Mouse (Mus musculus) embryonic facial prominence, embryonic 15.5 days (tissue): ENCODE measurements around the gene Atxn1. TPM values are rescaled to one million over a fixed set of nuclear protein-coding genes. Genes with fewer than 3 reads are reported as not detected.

ENCODE experiments used
- ATAC-seq: fragments of 200-750 bp; cut with Nextera tagmentation; 2 replicates; pipeline ENCODE4 v1.8.0; 2017; ENCODE audit warnings: low read depth, moderate TSS enrichment; ENCODE audit not compliant: insufficient number of reproducible peaks, low FRiP score, low TSS enrichment
- H3K27ac ChIP-seq: fragments of 300-500 bp; sonication (generic); replicated peaks from 2 replicates; pipeline ENCODE4 v1.5.1; 2015; ENCODE audit warnings: mild to moderate bottlenecking, inconsistent platforms
- H3K27me3 ChIP-seq: fragments of 300-500 bp; sonication (generic); 2 replicates; pipeline ENCODE4 v1.6.1; 2015; ENCODE audit warnings: inconsistent platforms
- H3K36me3 ChIP-seq: fragments of 300-500 bp; sonication (generic); 2 replicates; pipeline ENCODE4 v1.6.1; 2015; ENCODE audit warnings: mild to moderate bottlenecking, inconsistent platforms
- H3K4me1 ChIP-seq: fragments of 300-500 bp; sonication (generic); 2 replicates; pipeline ENCODE4 v1.6.1; 2015; ENCODE audit warnings: inconsistent platforms
- H3K4me2 ChIP-seq: fragments of 300-500 bp; sonication (generic); replicated peaks from 2 replicates; pipeline ENCODE4 v1.6.1; 2015; ENCODE audit warnings: mild to moderate bottlenecking, inconsistent platforms
- H3K4me3 ChIP-seq: fragments of 300-500 bp; sonication (generic); replicated peaks from 2 replicates; pipeline ENCODE4 v1.5.1; 2015; ENCODE audit warnings: mild to moderate bottlenecking, inconsistent platforms
- H3K9ac ChIP-seq: fragments of 300-500 bp; sonication (generic); 2 replicates; pipeline ENCODE4 v1.6.1; 2015; ENCODE audit warnings: inconsistent platforms
- H3K9me3 ChIP-seq: fragments of 300-500 bp; sonication (generic); replicated peaks from 2 replicates; pipeline ENCODE4 v1.6.1; 2016; ENCODE audit warnings: inconsistent platforms
- WGBS: fragments of 180-500 bp; shearing (Covaris S2); methylation state at CpG from one replicate; pipeline ENCODE4 v1.1.7; 2015; 5-methylcytosine and 5-hydroxymethylcytosine counted together
- polyA plus RNA-seq: library from polyadenylated mRNA; unstranded; fragments of >200 nt; fragmentation: Nextera tagmentation; extraction: Ambion mirVana; gene quantifications from 2 replicates; pipeline ENCODE4 v1.2.1, GENCODE M21; 2015

The Atxn1 gene
- polyA plus RNA-seq, 1 experiment from 2014 or later = 7.2 TPM

DNA sequence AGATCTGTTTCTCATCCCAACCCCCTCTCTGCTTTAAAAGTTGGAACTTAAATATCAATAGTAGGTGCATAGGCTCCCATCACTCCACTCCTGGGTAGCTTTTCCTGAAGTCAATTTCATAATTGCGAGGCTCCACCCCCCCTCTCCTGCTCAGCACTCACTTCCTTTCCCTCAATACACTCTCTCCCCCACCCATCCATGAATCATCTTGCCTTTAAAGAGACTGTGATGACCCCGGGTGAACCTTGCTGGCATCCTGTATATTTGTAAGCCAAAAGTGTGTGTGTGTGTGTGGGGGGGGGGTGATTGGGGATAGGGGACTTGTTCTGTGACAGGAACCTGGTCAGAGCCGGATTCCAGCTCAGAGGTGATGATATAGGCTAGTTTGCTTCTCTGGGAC lies 9.8 kb upstream of the Atxn1 start:
- 56% methylated on average over 3 of the region's 3 CpGs for WGBS
- Histone ChIP-seq H3K4me2 (no peak overlapping the region), H3K36me3 (no peaks in the 10 kb centered on the region), H3K27me3 (no peaks in the 10 kb centered on the region), H3K4me3 (no peak overlapping the region), H3K9ac (no peak overlapping the region), H3K27ac (no peak overlapping the region), H3K9me3 (no peaks in the 10 kb centered on the region), H3K4me1 (peaks cover 8% of the 10 kb centered on the region; the same call in 1 of the 2 replicates)
- ATAC-seq = no peak

DNA sequence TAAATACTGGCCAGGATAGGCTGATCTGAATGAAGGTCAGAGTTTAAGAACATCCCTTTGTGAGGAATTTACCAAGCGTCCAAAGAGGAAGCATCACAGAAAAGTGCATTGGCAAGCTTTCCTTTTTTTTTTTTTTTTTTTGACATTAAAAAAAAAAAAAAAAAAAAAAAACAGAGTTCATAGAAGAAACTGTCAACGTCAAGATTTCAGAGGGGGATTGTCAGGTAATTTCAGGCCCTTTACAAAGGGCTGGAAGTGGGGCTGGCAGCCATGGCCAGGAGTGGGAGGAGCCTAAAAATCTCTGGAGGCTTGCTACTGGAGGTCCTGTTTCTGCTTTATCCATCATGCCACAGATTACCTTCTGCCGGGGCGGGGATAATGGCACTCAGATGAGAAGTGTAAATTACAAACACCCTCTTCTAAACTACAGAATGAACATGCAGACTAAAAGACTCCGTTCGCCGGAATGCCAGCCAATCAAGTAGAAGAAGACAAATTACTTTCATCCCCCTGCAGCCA lies 9.2 kb upstream of the Atxn1 start:
- H3K27ac ChIP-seq = no peak overlapping the region
- no peak overlapping the region for H3K4me2 ChIP-seq
- H3K4me1 ChIP-seq = peaks cover 8% of the 10 kb centered on the region; the same call in 1 of the 2 replicates
- WGBS = 17% methylated on average over 7 of the region's 7 CpGs
- H3K4me3 ChIP-seq = no peak overlapping the region
- no peaks in the 10 kb centered on the region for H3K27me3 ChIP-seq
- H3K9ac ChIP-seq = no peak overlapping the region
- no peak for ATAC-seq
- no peaks in the 10 kb centered on the region for H3K36me3 ChIP-seq
- no peaks in the 10 kb centered on the region for H3K9me3 ChIP-seq

DNA sequence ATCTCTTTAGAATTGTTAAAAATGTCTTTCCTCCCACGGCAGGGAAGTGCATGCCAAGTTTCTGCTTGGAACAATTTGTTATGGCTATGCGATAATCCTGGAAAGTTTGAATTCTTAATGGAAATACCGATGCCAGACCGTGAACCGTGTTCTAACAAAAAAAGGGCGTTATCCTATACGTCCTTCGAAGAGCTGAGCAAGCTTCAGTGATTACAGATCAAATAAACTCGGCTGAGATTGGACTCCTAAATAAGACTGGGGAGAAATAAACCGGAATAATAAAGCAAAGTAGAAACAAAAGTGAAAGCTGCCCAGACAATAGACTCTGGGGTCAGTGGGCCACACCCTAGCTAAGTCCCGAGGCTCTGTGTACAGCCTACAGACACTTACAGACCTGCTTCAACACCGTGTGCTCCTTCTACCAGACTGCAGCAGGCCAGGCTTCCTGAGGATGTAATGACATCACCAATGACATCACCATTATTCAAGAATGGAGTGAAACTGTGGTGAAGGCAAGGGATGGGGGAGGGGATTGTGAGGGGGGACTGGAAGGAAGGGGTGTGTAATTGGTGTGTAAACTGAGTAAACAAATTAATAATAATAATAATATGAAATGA lies 6.2 kb upstream of the Atxn1 start:
- Histone ChIP-seq H3K4me1 (peaks cover 15% of the 10 kb centered on the region), H3K9me3 (no peaks in the 10 kb centered on the region), H3K4me2 (no peak overlapping the region), H3K27me3 (no peaks in the 10 kb centered on the region), H3K9ac (no peak overlapping the region), H3K4me3 (no peak overlapping the region), H3K27ac (no peak overlapping the region), H3K36me3 (no peaks in the 10 kb centered on the region)
- whole genome bisulfite sequencing = 35% methylated on average over 12 of the region's 12 CpGs
- ATAC-seq = no peak

DNA sequence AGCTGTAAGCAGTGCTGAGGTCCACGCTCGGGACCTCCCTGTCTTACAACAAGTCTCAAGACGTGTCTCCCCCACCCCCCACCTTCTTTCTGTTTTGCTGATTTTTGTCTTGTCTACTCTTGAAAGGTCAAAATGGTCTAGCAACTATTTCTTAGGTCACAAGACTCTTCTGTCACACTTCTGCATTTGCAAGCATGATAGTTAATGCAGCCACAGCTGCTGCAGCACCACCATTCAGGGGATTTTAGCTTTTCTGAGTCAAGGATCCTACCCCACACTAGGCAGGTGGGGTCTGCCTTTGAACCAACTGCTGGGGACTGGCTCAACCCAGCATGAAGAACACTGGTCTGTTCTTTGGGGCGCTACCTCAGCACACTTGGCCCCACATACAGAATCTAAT lies 3.4 kb upstream of the Atxn1 start:
- peaks cover 15% of the 10 kb centered on the region for H3K4me1 ChIP-seq
- no peaks in the 10 kb centered on the region for H3K36me3 ChIP-seq
- H3K9me3 ChIP-seq = no peaks in the 10 kb centered on the region
- no peak for ATAC-seq
- no peak overlapping the region for H3K4me3 ChIP-seq
- H3K27me3 ChIP-seq = no peaks in the 10 kb centered on the region
- WGBS = 72% methylated on average over 4 of the region's 4 CpGs
- no peak overlapping the region for H3K9ac ChIP-seq
- H3K4me2 ChIP-seq = no peak overlapping the region
- no peak overlapping the region for H3K27ac ChIP-seq

DNA sequence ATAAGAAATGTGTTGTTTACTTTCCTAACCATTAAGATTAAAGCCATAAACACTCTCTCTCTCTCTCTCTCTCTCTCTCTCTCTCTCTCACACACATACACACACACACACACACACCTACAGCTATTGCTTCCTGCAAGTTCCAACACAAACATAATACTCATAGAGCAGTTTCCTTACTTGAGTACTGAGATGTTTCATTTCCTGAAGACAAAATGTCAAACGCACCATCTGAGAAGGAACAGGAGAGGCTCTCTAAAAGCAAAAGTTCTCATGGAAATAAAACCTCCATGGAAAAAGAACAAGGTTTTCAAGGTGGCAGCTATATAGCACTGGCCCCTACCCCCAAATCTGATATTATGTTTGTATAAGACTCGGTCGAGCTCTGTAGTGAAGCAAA lies 2.6 kb upstream of the Atxn1 start:
- Histone ChIP-seq H3K27ac (no peak overlapping the region), H3K4me1 (peaks cover 23% of the 10 kb centered on the region), H3K36me3 (no peaks in the 10 kb centered on the region), H3K9ac (no peak overlapping the region), H3K4me2 (no peak overlapping the region), H3K9me3 (no peaks in the 10 kb centered on the region), H3K4me3 (no peak overlapping the region), H3K27me3 (no peaks in the 10 kb centered on the region)
- WGBS = 66% methylated on average over 3 of the region's 3 CpGs
- no peak for ATAC-seq

DNA sequence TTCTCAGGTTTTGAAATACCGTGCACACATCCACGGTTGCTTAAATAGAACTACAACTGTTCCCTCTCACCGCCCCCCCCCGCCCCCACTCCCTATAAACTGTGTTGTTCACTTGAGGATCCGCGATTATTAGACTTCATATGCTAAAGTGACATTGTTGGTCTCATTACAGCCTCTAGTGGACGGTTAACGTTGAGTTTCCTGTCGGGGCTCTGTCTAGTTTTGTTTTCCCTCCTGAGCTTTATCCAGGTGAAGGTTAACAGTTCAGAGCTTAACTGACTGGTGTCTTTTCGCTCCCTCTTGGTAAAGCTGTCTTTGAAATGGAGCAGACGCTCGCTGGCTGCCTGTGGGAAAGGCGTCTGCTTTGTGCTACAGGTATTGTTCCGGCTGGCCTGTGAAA lies 1.8 kb upstream of the Atxn1 start:
- ATAC-seq = no peak
- H3K4me1 ChIP-seq = peaks cover 29% of the 10 kb centered on the region
- WGBS = 6% methylated on average over 14 of the region's 14 CpGs
- H3K36me3 ChIP-seq = no peaks in the 10 kb centered on the region
- H3K9ac ChIP-seq = no peak overlapping the region
- H3K4me3 ChIP-seq = peak overlapping the region; percentile 87
- H3K4me2 ChIP-seq = peak overlapping the region; percentile 93
- no peak overlapping the region for H3K27ac ChIP-seq
- no peaks in the 10 kb centered on the region for H3K27me3 ChIP-seq
- no peaks in the 10 kb centered on the region for H3K9me3 ChIP-seq

DNA sequence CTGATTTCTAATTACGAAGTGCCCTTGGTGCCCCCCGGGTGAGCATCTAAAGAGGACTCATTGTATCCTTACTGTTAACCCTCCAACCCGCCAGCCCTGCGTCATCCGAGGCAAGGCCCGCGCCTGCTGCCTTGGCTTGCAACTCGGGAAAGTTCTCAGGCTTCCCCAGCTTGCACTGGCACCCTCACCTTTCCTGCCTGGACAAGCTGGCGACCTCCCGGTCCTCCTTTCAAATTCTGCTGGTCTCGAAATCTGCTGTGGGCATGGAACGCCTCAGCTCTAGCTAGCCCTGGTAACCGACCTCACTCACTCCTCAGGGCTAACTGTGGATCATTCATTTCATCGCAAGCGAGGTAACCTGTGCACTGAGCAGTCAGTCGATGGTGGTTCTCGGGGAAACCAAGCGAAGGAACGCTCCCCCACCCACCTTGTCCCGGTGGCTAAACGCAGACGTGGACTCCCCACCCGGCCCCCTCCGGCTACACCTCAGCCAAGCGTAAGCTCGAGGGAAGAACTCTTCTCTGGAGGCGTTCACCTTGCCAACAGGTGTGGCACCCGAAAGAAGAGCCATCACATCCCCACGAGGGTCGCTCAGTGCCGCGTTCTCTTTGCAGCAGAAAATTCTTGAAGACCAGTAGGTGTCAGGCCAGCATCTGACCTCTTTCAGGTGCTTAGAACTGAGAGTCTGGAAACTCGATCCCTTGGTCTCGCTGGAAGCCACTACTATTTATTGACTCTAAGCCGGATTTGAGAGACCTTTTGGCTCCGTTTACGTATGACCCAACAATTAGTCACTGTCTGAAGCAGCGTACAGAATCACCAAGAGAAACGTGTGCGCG lies 1.0 kb upstream of the Atxn1 start:
- ATAC-seq = 0 out of 2 replicates have a peak, but pooled peaks have one; percentile 12
- H3K27ac ChIP-seq = peak overlapping the region; percentile 94

DNA sequence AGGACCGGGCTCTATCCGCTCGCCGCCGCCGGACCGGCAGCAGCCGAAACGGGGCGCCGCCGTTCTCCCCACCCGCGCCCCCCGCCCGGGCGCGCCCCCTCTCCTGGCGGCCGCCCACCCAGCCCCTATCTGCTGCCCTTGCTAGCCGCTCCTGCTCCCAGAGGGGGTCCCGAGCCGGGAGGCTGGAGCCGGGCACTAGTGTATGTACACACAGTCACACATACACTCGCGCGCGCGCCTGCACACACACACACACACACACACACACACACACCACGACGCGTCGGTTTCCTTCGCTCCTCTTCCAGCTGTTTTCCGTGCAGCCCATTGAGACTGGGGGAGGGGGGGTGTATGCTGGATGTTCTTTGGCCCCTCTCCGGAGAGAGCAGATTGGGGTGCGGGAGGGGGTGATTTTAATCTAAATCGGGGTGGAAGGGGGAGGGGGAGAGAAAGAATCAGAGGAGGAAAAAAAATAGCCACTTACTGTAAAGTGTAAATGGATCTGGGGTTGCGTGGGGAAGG lies 416 bp downstream of the Atxn1 start:
- peaks cover 42% of the 10 kb centered on the region for H3K4me1 ChIP-seq
- H3K36me3 ChIP-seq = no peaks in the 10 kb centered on the region
- H3K4me3 ChIP-seq = peak overlapping the region; percentile 87
- no peaks in the 10 kb centered on the region for H3K27me3 ChIP-seq
- peak overlapping the region; percentile 94 for H3K27ac ChIP-seq
- H3K9me3 ChIP-seq = no peaks in the 10 kb centered on the region
- peak overlapping the region; percentile 90 for H3K9ac ChIP-seq
- peak overlapping the region; percentile 93 for H3K4me2 ChIP-seq
- ATAC-seq = peak; percentile 35; the same call in 1 of the 2 replicates
- 1% methylated on average over 20 of the region's 39 CpGs for WGBS

More for the DNA sequence above, 1.0 kb upstream of the Atxn1 start:
- WGBS = 1% methylated on average over 41 of the region's 41 CpGs
- H3K4me3 ChIP-seq = peak overlapping the region; percentile 87
- H3K36me3 ChIP-seq = no peaks in the 10 kb centered on the region
- H3K4me1 ChIP-seq = peaks cover 33% of the 10 kb centered on the region
- H3K9me3 ChIP-seq = no peaks in the 10 kb centered on the region
- no peaks in the 10 kb centered on the region for H3K27me3 ChIP-seq
- peak overlapping the region; percentile 93 for H3K4me2 ChIP-seq
- peak overlapping the region; percentile 39 for H3K9ac ChIP-seq

DNA sequence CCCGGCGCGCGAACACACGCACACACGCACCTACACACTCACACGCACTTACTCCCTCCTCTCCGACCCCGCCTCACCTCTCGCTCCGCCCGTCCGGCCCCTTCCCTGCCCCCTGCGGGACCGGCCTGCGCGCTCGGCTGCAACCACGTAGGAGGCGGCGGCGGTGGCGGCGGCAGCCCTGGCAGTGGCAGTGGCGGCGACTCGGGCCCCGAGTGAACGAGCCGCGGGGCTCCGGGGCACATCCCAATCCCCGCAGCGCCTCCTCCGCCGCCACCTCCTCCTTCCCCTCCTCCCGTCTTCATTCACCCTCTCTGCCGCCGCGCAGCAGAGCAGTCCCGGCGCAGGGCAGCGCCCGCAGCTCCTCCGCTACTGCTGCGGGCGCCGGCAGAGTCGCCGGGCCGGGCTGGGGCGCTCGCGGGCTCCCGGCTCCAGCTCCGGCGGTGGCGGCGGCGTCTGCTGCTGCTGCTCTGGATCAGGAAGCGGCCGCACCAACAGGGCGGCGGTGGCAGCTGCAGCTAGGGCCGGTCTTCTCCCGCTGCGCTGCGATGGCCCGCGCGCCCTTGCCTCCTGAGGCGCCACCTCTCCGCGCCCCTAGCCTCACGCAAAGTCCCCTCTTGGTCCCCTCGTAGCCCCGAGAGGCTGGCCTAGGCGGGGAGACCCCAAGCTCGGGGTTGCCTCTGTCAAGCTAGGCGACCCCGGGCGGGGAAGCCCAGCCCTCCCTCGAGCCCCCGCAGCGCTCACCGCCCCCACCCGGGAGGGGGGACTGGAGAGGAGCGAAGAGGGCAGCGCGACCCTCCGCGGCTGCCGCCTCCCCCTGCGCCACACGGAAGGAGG lies 1.1 kb downstream of the Atxn1 start:
- H3K27me3 ChIP-seq = no peaks in the 10 kb centered on the region
- peak overlapping the region; percentile 90 for H3K9ac ChIP-seq
- peaks cover 42% of the 10 kb centered on the region for H3K4me1 ChIP-seq
- H3K4me2 ChIP-seq = peak overlapping the region; percentile 93
- peak overlapping the region; percentile 87 for H3K4me3 ChIP-seq
- H3K9me3 ChIP-seq = no peaks in the 10 kb centered on the region
- under 1% methylated on average over 75 of the region's 95 CpGs for WGBS
- ATAC-seq = peak; percentile 63
- H3K36me3 ChIP-seq = no peaks in the 10 kb centered on the region
- peak overlapping the region; percentile 94 for H3K27ac ChIP-seq

DNA sequence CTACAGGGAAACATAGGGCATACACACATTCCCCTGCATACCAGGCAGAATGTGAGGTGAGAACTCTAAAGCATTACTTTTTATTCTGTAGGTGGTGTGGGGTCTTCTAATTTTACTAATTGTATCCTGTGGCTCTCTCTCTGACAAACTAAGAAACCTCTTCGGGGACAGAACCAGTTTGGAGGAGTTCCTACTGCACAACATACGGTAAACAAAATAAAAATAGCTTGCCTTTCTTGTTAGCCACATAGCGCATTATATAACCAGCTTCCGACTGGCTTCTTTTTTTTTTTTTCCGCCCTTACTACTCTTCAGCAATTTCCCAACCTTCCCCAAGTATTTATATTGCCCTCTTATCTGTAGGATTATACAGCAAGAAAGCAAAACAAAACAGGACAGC lies 2.0 kb downstream of the Atxn1 start:
- H3K4me2 ChIP-seq = peak overlapping the region; percentile 93
- H3K4me1 ChIP-seq = peaks cover 42% of the 10 kb centered on the region
- H3K27ac ChIP-seq = peak overlapping the region; percentile 94; the same call in 1 of the 2 replicates
- H3K36me3 ChIP-seq = no peaks in the 10 kb centered on the region
- H3K4me3 ChIP-seq = peak overlapping the region; percentile 87
- H3K9ac ChIP-seq = peak overlapping the region; percentile 90; the same call in 1 of the 2 replicates
- no peaks in the 10 kb centered on the region for H3K9me3 ChIP-seq
- 4% methylated on average over 5 of the region's 5 CpGs for WGBS
- no peaks in the 10 kb centered on the region for H3K27me3 ChIP-seq
- no peak for ATAC-seq
